Mouse (Mus musculus) CH12.LX (cell line): Measurements from ENCODE around the gene Rnf183.

Source experiments
- CTCF ChIP-seq, 2 experiments: IDR thresholded peaks in 1 of 2; conservative IDR thresholded peaks in 1 of 2; 2 replicates each; pipeline ENCODE4 v1.5.1; 2011 to 2012; ENCODE audit warnings: low read depth in 2 of 2, low read length in 2 of 2, improper control_type of control experiment in 1 of 2, inconsistent platforms in 1 of 2, mild to moderate bottlenecking in 1 of 2, moderate library complexity in 1 of 2
- POLR2A ChIP-seq: IDR thresholded peaks from 2 replicates; pipeline ENCODE4 v1.6.1; 2011; ENCODE audit warnings: low read depth, mild to moderate bottlenecking, improper control_type of control experiment, low read length
- TBP ChIP-seq: conservative IDR thresholded peaks from 2 replicates; pipeline ENCODE4 v1.6.1; 2011; ENCODE audit warnings: low read depth, low read length, improper control_type of control experiment

DNA sequence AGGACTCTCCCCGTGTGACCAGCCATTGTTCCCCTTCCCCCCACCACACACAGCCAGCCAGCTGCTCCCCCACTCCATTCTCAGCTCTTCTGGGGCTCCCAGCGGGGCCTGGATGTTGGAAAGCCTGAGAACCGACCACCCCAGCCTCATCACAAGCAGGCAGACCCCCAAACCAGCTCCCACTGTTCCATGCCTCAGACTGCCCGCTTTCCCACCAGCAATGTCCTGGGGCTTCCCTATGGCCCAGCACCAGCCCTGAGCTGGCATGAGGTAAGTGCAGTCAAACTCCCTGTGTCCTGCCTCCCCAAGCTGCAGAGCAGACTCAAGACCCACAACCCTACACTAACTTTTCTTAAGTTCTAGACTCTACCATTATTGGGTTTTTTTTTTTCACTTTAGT, 28.9 kb downstream of the Rnf183 start:
- TF ChIP-seq TBP (no peak), CTCF (conservative IDR thresholded peaks at IDR 0.05 in 1 of 2, IDR thresholded peaks at IDR 0.05 in 1 of 2; ENCODE audit: low read depth in 2 of 2, low read length in 2 of 2) (no peak), POLR2A (no peak)
